Mouse (Mus musculus) heart, adult 2 months (tissue): ENCODE results near the gene Khdrbs2. TPM values are rescaled to one million over a fixed set of nuclear protein-coding genes. Genes with fewer than 3 reads are reported as not detected.

ENCODE experiments used
- DNase-seq, 2 experiments: peaks; one replicate each; pipeline ENCODE4 v3.0.0; 2021
- H3K27ac ChIP-seq: fragments of 200-600 bp; 2 replicates; pipeline ENCODE4 v1.8.1; 2022
- H3K27me3 ChIP-seq: fragments of 200-500 bp; 2 replicates; pipeline ENCODE4 v1.6.1; 2012; ENCODE audit warnings: mild to moderate bottlenecking, low read length, inconsistent platforms, mixed read lengths; ENCODE audit not compliant: control insufficient read depth, insufficient read depth
- H3K36me3 ChIP-seq: fragments of 200-500 bp; 2 replicates; pipeline ENCODE4 v1.6.1; 2012; ENCODE audit warnings: low read length, inconsistent platforms; ENCODE audit not compliant: control insufficient read depth, insufficient read depth
- H3K4me1 ChIP-seq: fragments of 200-500 bp; 2 replicates; pipeline ENCODE4 v1.6.1; 2011; ENCODE audit warnings: low read length; ENCODE audit not compliant: control insufficient read depth, insufficient read depth
- H3K4me3 ChIP-seq: fragments of 200-600 bp; 2 replicates; pipeline ENCODE4 v1.8.1; 2022
- H3K79me2 ChIP-seq: fragments of 200-500 bp; replicated peaks from 2 replicates; pipeline ENCODE4 v1.6.1; 2012; ENCODE audit warnings: mild to moderate bottlenecking, inconsistent platforms, low read length, moderate library complexity, mixed read lengths; ENCODE audit not compliant: control insufficient read depth, insufficient read depth
- H3K9ac ChIP-seq: fragments of 200-500 bp; 2 replicates; pipeline ENCODE4 v1.6.1; 2012; ENCODE audit warnings: low read depth, mild to moderate bottlenecking, control low read depth, inconsistent platforms, low read length, mixed read lengths
- CTCF ChIP-seq: fragments of 200-600 bp; IDR thresholded peaks from 2 replicates; pipeline ENCODE4 v1.8.1; 2022; ENCODE audit warnings: antibody characterized with exemption, mild to moderate bottlenecking, moderate library complexity
- EP300 ChIP-seq: fragments of 200-500 bp; IDR thresholded peaks from 2 replicates; pipeline ENCODE4 v1.6.1; 2011; ENCODE audit warnings: low read depth, low read length, control low read depth; ENCODE audit not compliant: insufficient read depth
- POLR2A ChIP-seq: fragments of 200-500 bp; IDR thresholded peaks from 2 replicates; pipeline ENCODE4 v1.6.1; 2011; ENCODE audit warnings: mild to moderate bottlenecking, low read depth, low read length, control low read depth; ENCODE audit not compliant: insufficient read depth
- WGBS: fragments of 180-500 bp; shearing (Covaris S2); methylation state at CpG from one replicate; pipeline ENCODE4 v1.1.7; 2018; 5-methylcytosine and 5-hydroxymethylcytosine counted together
- intact Hi-C: fragments of 180-260 bp; cut with DNase I; formaldehyde crosslinking; loops from one replicate; pipeline ENCODE4 v1.15.1; 2025
- polyA plus RNA-seq: library from polyadenylated mRNA; depleted of rRNA; stranded (reverse); fragments of >200 nt; gene quantifications from 2 replicates; pipeline ENCODE4 v1.2.3, GENCODE M21; 2012
- total RNA-seq, 2 experiments: library from RNA; stranded (reverse); gene quantifications; 2 replicates each; pipeline ENCODE4 v1.2.3; 2021

Khdrbs2 gene
- total and polyA plus RNA-seq, 3 experiments: 0.08 TPM; not detected in 2

- Histone ChIP-seq H3K27me3 (no peaks in the 10 kb centered on the region), H3K36me3 (no peaks in the 10 kb centered on the region), H3K9ac (no peak overlapping the region), H3K4me1 (no peaks in the 10 kb centered on the region), H3K79me2 (no peaks in the 10 kb centered on the region), H3K4me3 (no peak overlapping the region), H3K27ac (no peak overlapping the region)
- intact Hi-C loops: no loop called here
- DNase-seq: no peak
- TF ChIP-seq CTCF (no peak), POLR2A (no peak), EP300 (no peak)
- WGBS: 43% methylated on average over 1 of the region's 1 CpGs
Measured at GRCm38 (mm10) chr1:32429493-32429892, 257.0 kb downstream of the Khdrbs2 start.

GRCm38 (mm10) chr1:32430516-32430915, 258.0 kb downstream of the Khdrbs2 start:
- DNase-seq: no peak
- Histone ChIP-seq H3K27me3 (no peaks in the 10 kb centered on the region), H3K79me2 (no peaks in the 10 kb centered on the region), H3K27ac (no peak overlapping the region), H3K4me1 (no peaks in the 10 kb centered on the region), H3K36me3 (no peaks in the 10 kb centered on the region), H3K4me3 (no peak overlapping the region), H3K9ac (no peak overlapping the region)
- WGBS: 70% methylated on average over 3 of the region's 3 CpGs
- intact Hi-C loops: no loop called here
- TF ChIP-seq CTCF: no peak
- TF ChIP-seq POLR2A: no peak
- no peak for TF ChIP-seq EP300

GRCm38 (mm10) chr1:32433118-32433517, 260.6 kb downstream of the Khdrbs2 start:
- no peaks in the 10 kb centered on the region for H3K79me2 ChIP-seq
- H3K27ac ChIP-seq: no peak overlapping the region
- no peaks in the 10 kb centered on the region for H3K36me3 ChIP-seq
- TF ChIP-seq POLR2A (no peak), CTCF (no peak), EP300 (no peak)
- no peak for DNase-seq
- H3K9ac ChIP-seq: no peak overlapping the region
- intact Hi-C loops: no loop called here
- no peaks in the 10 kb centered on the region for H3K27me3 ChIP-seq
- H3K4me1 ChIP-seq: no peaks in the 10 kb centered on the region
- H3K4me3 ChIP-seq: no peak overlapping the region
- WGBS: 57% methylated on average over 2 of the region's 2 CpGs

- H3K4me1 ChIP-seq: no peaks in the 10 kb centered on the region
Measured at GRCm38 (mm10) chr1:32443927-32444326, 271.4 kb downstream of the Khdrbs2 start.

GRCm38 (mm10) chr1:32463103-32463516, 290.6 kb downstream of the Khdrbs2 start:
- no peak overlapping the region for H3K9ac ChIP-seq
- no peaks in the 10 kb centered on the region for H3K27me3 ChIP-seq
- DNase-seq: no peak
- no peak for TF ChIP-seq CTCF
- no peak for TF ChIP-seq EP300
- no peak for TF ChIP-seq POLR2A
- no peaks in the 10 kb centered on the region for H3K79me2 ChIP-seq
- no peaks in the 10 kb centered on the region for H3K36me3 ChIP-seq
- intact Hi-C loops: no loop called here
- no peaks in the 10 kb centered on the region for H3K4me1 ChIP-seq
- no peak overlapping the region for H3K4me3 ChIP-seq
- WGBS: 72% methylated on average over 6 of the region's 6 CpGs
- no peak overlapping the region for H3K27ac ChIP-seq

More at GRCm38 (mm10) chr1:32443927-32444326, 271.4 kb downstream of the Khdrbs2 start:
- TF ChIP-seq EP300 (no peak), CTCF (no peak), POLR2A (no peak)
- 74% methylated on average over 5 of the region's 5 CpGs for WGBS
- Histone ChIP-seq H3K79me2 (no peaks in the 10 kb centered on the region), H3K36me3 (no peaks in the 10 kb centered on the region), H3K4me3 (no peak overlapping the region), H3K27me3 (no peaks in the 10 kb centered on the region), H3K9ac (no peak overlapping the region), H3K27ac (no peak overlapping the region)
- intact Hi-C loops: no loop called here
- no peak for DNase-seq

- Histone ChIP-seq H3K4me1 (no peaks in the 10 kb centered on the region), H3K27ac (no peak overlapping the region), H3K27me3 (no peaks in the 10 kb centered on the region), H3K79me2 (no peaks in the 10 kb centered on the region), H3K36me3 (no peaks in the 10 kb centered on the region), H3K4me3 (no peak overlapping the region), H3K9ac (no peak overlapping the region)
- intact Hi-C loops: no loop called here
- TF ChIP-seq POLR2A (no peak), EP300 (no peak), CTCF (no peak)
- 66% methylated on average over 2 of the region's 2 CpGs for WGBS
- DNase-seq: no peak
Measured at GRCm38 (mm10) chr1:32471022-32471421, 298.5 kb downstream of the Khdrbs2 start.
